Mouse (Mus musculus) C2C12 (cell line): ENCODE measurements around the gene Mdn1.

ENCODE experiments used
- CTCF ChIP-seq: IDR thresholded peaks from one replicate; pipeline ENCODE4 v1.5.1; 2011; ENCODE audit not compliant: control insufficient read depth, insufficient read depth, insufficient read length
- MAX ChIP-seq: IDR thresholded peaks from one replicate; pipeline ENCODE4 v1.6.1; 2011; ENCODE audit warnings: mild to moderate bottlenecking, control low read depth
- MYOD1 ChIP-seq: IDR thresholded peaks from one replicate; pipeline ENCODE4 v1.6.1; 2011; ENCODE audit warnings: low read depth; ENCODE audit not compliant: control insufficient read depth, insufficient read length
- USF1 ChIP-seq: IDR thresholded peaks from one replicate; pipeline ENCODE4 v1.6.1; 2011; ENCODE audit warnings: low read depth, mild to moderate bottlenecking, control low read depth, moderate library complexity

GRCm38 (mm10) chr4:32615034-32615881, 41.7 kb upstream of the Mdn1 start, which contains the start of gene Casp8ap2:
- no peak for TF ChIP-seq MYOD1
- TF ChIP-seq CTCF = no peak
- TF ChIP-seq USF1 = no peak
- no peak for TF ChIP-seq MAX
